Mouse (Mus musculus) midbrain, embryonic 12.5 days (tissue): ENCODE results near the gene Tshz2. TPM values are rescaled to one million over a fixed set of nuclear protein-coding genes. Genes with fewer than 3 reads are reported as not detected.

ENCODE experiments used
- ATAC-seq: fragments of 200-750 bp; cut with Nextera tagmentation; 2 replicates; pipeline ENCODE4 v1.8.0; 2017; ENCODE audit warnings: low read depth, moderate TSS enrichment, moderate library complexity; ENCODE audit not compliant: low FRiP score
- H3K27ac ChIP-seq: fragments of 300-500 bp; sonication (generic); replicated peaks from 2 replicates; pipeline ENCODE4 v1.5.1; 2016; ENCODE audit warnings: mild to moderate bottlenecking
- H3K27me3 ChIP-seq: fragments of 300-500 bp; sonication (generic); 2 replicates; pipeline ENCODE4 v1.6.1; 2016; ENCODE audit warnings: mild to moderate bottlenecking
- H3K36me3 ChIP-seq: fragments of 300-500 bp; sonication (generic); 2 replicates; pipeline ENCODE4 v1.6.1; 2016
- H3K4me1 ChIP-seq: fragments of 300-500 bp; sonication (generic); 2 replicates; pipeline ENCODE4 v1.6.1; 2016
- H3K4me2 ChIP-seq: fragments of 300-500 bp; sonication (generic); replicated peaks from 2 replicates; pipeline ENCODE4 v1.6.1; 2016; ENCODE audit warnings: mild to moderate bottlenecking, moderate library complexity
- H3K4me3 ChIP-seq: fragments of 300-500 bp; sonication (generic); 2 replicates; pipeline ENCODE4 v1.5.1; 2016; ENCODE audit warnings: mild to moderate bottlenecking
- H3K9ac ChIP-seq: fragments of 300-500 bp; sonication (generic); replicated peaks from 2 replicates; pipeline ENCODE4 v1.6.1; 2016; ENCODE audit warnings: mild to moderate bottlenecking, moderate library complexity
- H3K9me3 ChIP-seq: fragments of 300-500 bp; sonication (generic); 2 replicates; pipeline ENCODE4 v1.6.1; 2016; ENCODE audit warnings: mild to moderate bottlenecking
- WGBS: fragments of 180-500 bp; shearing (Covaris S2); methylation state at CpG from one replicate; pipeline ENCODE4 v1.1.7; 2016; 5-methylcytosine and 5-hydroxymethylcytosine counted together
- polyA plus RNA-seq: library from polyadenylated mRNA; unstranded; fragments of >200 nt; fragmentation: Nextera tagmentation; extraction: Ambion mirVana; gene quantifications from 2 replicates; pipeline ENCODE4 v1.2.1, GENCODE M21; 2016

Gene Tshz2
- polyA plus RNA-seq, 1 experiment from 2014 or later, result 6.0 TPM

GRCm38 (mm10) chr2:169722341-169722740 is 89.5 kb downstream of the Tshz2 start:
- Histone ChIP-seq H3K9me3 (no peaks in the 10 kb centered on the region), H3K4me1 (peaks cover 14% of the 10 kb centered on the region), H3K27ac (no peak overlapping the region), H3K36me3 (no peaks in the 10 kb centered on the region), H3K4me2 (no peak overlapping the region), H3K4me3 (no peak overlapping the region), H3K9ac (no peak overlapping the region), H3K27me3 (no peaks in the 10 kb centered on the region)
- 80% methylated on average over 6 of the region's 6 CpGs for WGBS
- no peak for ATAC-seq

GRCm38 (mm10) chr2:169723645-169724462 is 91.0 kb downstream of the Tshz2 start:
- no peaks in the 10 kb centered on the region for H3K9me3 ChIP-seq
- WGBS, result 78% methylated on average over 24 of the region's 24 CpGs
- peak overlapping the region; percentile 42 for H3K27ac ChIP-seq
- no peak overlapping the region for H3K4me3 ChIP-seq
- no peak for ATAC-seq
- no peaks in the 10 kb centered on the region for H3K27me3 ChIP-seq
- no peaks in the 10 kb centered on the region for H3K36me3 ChIP-seq
- H3K9ac ChIP-seq, result no peak overlapping the region
- peaks cover 18% of the 10 kb centered on the region for H3K4me1 ChIP-seq
- no peak overlapping the region for H3K4me2 ChIP-seq

- Histone ChIP-seq H3K9me3 (no peaks in the 10 kb centered on the region), H3K4me3 (no peak overlapping the region), H3K27me3 (no peaks in the 10 kb centered on the region), H3K4me1 (peaks cover 10% of the 10 kb centered on the region), H3K9ac (no peak overlapping the region), H3K36me3 (no peaks in the 10 kb centered on the region), H3K27ac (no peak overlapping the region), H3K4me2 (no peak overlapping the region)
- WGBS, result 71% methylated on average over 16 of the region's 16 CpGs
- no peak for ATAC-seq
Measured at GRCm38 (mm10) chr2:169728651-169729280, 96.0 kb downstream of the Tshz2 start.

GRCm38 (mm10) chr2:169730551-169730996 is 97.8 kb downstream of the Tshz2 start:
- Histone ChIP-seq H3K4me2 (no peak overlapping the region), H3K27ac (no peak overlapping the region), H3K9me3 (no peaks in the 10 kb centered on the region), H3K4me1 (peaks cover 10% of the 10 kb centered on the region; the same call in 1 of the 2 replicates), H3K36me3 (no peaks in the 10 kb centered on the region), H3K27me3 (no peaks in the 10 kb centered on the region), H3K9ac (no peak overlapping the region), H3K4me3 (no peak overlapping the region)
- ATAC-seq, result no peak
- 82% methylated on average over 7 of the region's 7 CpGs for WGBS

GRCm38 (mm10) chr2:169734053-169734452 is 101.2 kb downstream of the Tshz2 start:
- Histone ChIP-seq H3K9ac (no peak overlapping the region), H3K4me3 (no peak overlapping the region), H3K36me3 (no peaks in the 10 kb centered on the region), H3K4me2 (no peak overlapping the region), H3K9me3 (no peaks in the 10 kb centered on the region), H3K4me1 (peaks cover 6% of the 10 kb centered on the region; the same call in 1 of the 2 replicates), H3K27me3 (no peaks in the 10 kb centered on the region), H3K27ac (peak overlapping the region; percentile 46; the same call in 1 of the 2 replicates)
- WGBS, result 54% methylated on average over 7 of the region's 7 CpGs
- no peak for ATAC-seq

GRCm38 (mm10) chr2:169735475-169736406 is 102.9 kb downstream of the Tshz2 start:
- no peak overlapping the region for H3K4me3 ChIP-seq
- no peak for ATAC-seq
- no peaks in the 10 kb centered on the region for H3K9me3 ChIP-seq
- H3K36me3 ChIP-seq, result no peaks in the 10 kb centered on the region
- peaks cover 6% of the 10 kb centered on the region; the same call in 1 of the 2 replicates for H3K4me1 ChIP-seq
- WGBS, result 89% methylated on average over 26 of the region's 26 CpGs
- no peaks in the 10 kb centered on the region for H3K27me3 ChIP-seq
- no peak overlapping the region for H3K9ac ChIP-seq
- no peak overlapping the region for H3K27ac ChIP-seq
- no peak overlapping the region for H3K4me2 ChIP-seq

- Histone ChIP-seq H3K4me3 (no peak overlapping the region), H3K36me3 (no peaks in the 10 kb centered on the region), H3K4me1 (no peaks in the 10 kb centered on the region), H3K27ac (no peak overlapping the region), H3K4me2 (no peak overlapping the region), H3K27me3 (no peaks in the 10 kb centered on the region), H3K9ac (no peak overlapping the region), H3K9me3 (no peaks in the 10 kb centered on the region)
- WGBS, result 88% methylated on average over 10 of the region's 10 CpGs
- ATAC-seq, result no peak
Measured at GRCm38 (mm10) chr2:169740996-169741395, 108.2 kb downstream of the Tshz2 start.

- Histone ChIP-seq H3K27me3 (no peaks in the 10 kb centered on the region), H3K36me3 (no peaks in the 10 kb centered on the region), H3K4me2 (no peak overlapping the region), H3K4me1 (no peaks in the 10 kb centered on the region), H3K9me3 (0 out of 2 replicates have a peak, but pooled peaks cover 3% of the 10 kb centered on the region), H3K27ac (no peak overlapping the region), H3K9ac (no peak overlapping the region), H3K4me3 (no peak overlapping the region)
- no peak for ATAC-seq
- 95% methylated on average over 2 of the region's 2 CpGs for WGBS
Measured at GRCm38 (mm10) chr2:169742791-169743190, 110.0 kb downstream of the Tshz2 start.

GRCm38 (mm10) chr2:169743294-169743693 is 110.5 kb downstream of the Tshz2 start:
- no peak overlapping the region for H3K9ac ChIP-seq
- H3K4me2 ChIP-seq, result no peak overlapping the region
- H3K9me3 ChIP-seq, result 0 out of 2 replicates have a peak, but pooled peaks cover 3% of the 10 kb centered on the region
- 84% methylated on average over 6 of the region's 6 CpGs for WGBS
- no peak overlapping the region for H3K4me3 ChIP-seq
- no peak for ATAC-seq
- H3K4me1 ChIP-seq, result no peaks in the 10 kb centered on the region
- H3K36me3 ChIP-seq, result no peaks in the 10 kb centered on the region
- no peak overlapping the region for H3K27ac ChIP-seq
- H3K27me3 ChIP-seq, result no peaks in the 10 kb centered on the region

- H3K9me3 ChIP-seq, result 0 out of 2 replicates have a peak, but pooled peaks cover 3% of the 10 kb centered on the region
- no peak overlapping the region for H3K4me3 ChIP-seq
- ATAC-seq, result no peak
- no peak overlapping the region for H3K27ac ChIP-seq
- 79% methylated on average over 4 of the region's 4 CpGs for WGBS
- H3K4me2 ChIP-seq, result no peak overlapping the region
- H3K9ac ChIP-seq, result no peak overlapping the region
- H3K36me3 ChIP-seq, result no peaks in the 10 kb centered on the region
- H3K4me1 ChIP-seq, result no peaks in the 10 kb centered on the region
- no peaks in the 10 kb centered on the region for H3K27me3 ChIP-seq
Measured at GRCm38 (mm10) chr2:169743910-169744309, 111.1 kb downstream of the Tshz2 start.

GRCm38 (mm10) chr2:169747114-169747642 is 114.4 kb downstream of the Tshz2 start:
- no peak for ATAC-seq
- Histone ChIP-seq H3K4me3 (no peak overlapping the region), H3K36me3 (no peaks in the 10 kb centered on the region), H3K4me2 (no peak overlapping the region), H3K9me3 (0 out of 2 replicates have a peak, but pooled peaks cover 3% of the 10 kb centered on the region), H3K4me1 (no peaks in the 10 kb centered on the region), H3K27me3 (no peaks in the 10 kb centered on the region), H3K9ac (no peak overlapping the region), H3K27ac (no peak overlapping the region)
- WGBS, result 87% methylated on average over 7 of the region's 7 CpGs
